Mouse (Mus musculus): ENCODE results near the gene Mylpf.
"Not testable (repeated sequence)": the region's sequence is repeated elsewhere in the genome, so short reads cannot be mapped to it uniquely, and the experiment has no call there.

The Mylpf gene

GRCm38 (mm10) chr7:127208553-127209438 is at the start of gene Mylpf:
TSS of gene Mylpf (plus strand) at chr7:127208890.
- peak; percentile 94 to 97 for DNase-seq (ENCODE audit: low spot score in 2 of 2)

DNA sequence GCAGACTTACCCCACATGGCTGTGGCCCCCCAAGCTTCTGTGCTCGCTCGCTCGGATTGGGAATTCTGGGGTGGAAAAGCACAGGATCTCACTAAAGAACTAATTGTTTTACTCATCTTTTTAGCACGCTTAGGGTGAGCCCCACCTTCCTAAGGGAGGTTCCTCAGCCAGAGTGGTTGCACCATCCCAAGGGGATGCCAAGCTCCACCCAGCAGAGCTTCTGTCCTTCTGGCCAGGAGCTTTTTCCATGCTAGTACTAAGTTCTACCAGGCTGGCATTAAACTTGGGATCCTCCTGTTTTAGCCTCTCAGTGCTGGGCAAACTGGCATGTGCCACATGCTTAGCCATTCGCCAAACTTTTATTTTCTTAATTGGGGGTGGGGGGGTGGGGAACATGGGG is 46.1 kb upstream of the Mylpf start:
- no peak for DNase-seq (ENCODE audit: low spot score in 2 of 2)

GRCm38 (mm10) chr7:127164002-127164401 is 44.7 kb upstream of the Mylpf start:
- no peak for DNase-seq (ENCODE audit: low spot score in 2 of 2)

DNA sequence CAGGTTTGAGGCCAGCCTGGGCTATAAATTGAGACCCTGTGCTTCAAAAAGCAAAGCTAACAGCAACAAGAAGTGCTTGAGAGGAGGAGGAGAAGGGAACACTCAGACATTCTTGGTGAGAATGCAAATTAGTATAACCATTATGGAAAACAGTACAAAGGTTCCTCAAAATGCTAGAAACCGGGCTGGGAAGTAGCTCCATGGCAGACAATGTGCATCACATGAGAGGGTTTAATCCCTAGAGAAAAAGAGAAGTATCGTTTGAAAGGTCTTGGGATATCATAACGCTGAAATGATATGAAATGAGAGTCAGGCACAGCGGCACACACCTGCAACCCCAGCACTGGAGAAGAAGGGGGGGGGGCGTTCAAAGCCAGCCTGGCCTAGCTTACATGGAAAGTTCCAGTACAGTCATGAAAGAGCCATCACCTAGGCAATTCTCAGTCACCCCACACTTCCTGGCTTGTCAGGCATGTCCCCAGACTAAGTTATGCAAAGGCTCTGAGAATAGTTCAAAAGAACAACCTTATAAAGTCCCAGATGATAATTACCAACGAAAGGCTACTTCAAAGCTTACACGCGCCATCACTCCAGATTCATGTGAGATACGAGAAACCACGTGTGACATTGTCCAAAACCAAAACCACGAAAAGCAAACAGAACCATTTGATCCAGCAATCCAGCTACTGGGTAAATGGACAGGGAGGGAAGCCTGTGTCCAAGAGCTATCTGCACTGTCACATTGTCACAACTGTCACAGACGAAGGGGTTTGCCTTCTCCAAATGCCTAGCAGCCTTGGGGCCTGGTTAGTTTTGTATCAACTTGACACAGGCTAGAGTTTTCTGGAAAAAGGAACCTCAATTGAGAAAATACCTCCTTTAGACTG is 42.8 kb upstream of the Mylpf start:
- no peak for DNase-seq (ENCODE audit: low spot score in 2 of 2)

GRCm38 (mm10) chr7:127166501-127166900 is 42.2 kb upstream of the Mylpf start:
- no peak for DNase-seq (ENCODE audit: low spot score in 2 of 2)

GRCm38 (mm10) chr7:127176937-127177336 is 31.8 kb upstream of the Mylpf start:
- no peak for DNase-seq (ENCODE audit: low spot score in 2 of 2)

DNA sequence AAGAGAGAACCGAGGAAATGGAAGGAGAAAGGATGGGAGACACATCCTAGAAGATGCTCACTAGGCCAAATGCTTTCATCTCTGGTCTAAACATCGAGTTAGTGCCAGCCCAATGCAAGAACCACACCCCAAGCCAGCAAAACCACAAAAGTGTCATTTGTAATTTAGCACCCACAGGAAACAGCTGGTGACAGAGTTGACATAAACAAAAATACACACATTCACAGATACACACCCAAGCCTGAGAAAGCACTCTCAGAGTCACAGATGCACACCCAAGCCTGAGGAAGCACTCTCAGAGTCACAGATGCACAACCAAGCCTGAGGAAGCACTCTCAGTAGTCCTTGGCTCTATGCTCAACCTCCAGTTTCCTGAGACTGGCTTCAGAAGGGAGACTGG is 27.9 kb upstream of the Mylpf start:
- DNase-seq (ENCODE audit: low spot score in 2 of 2), result no peak

GRCm38 (mm10) chr7:127181724-127182123 is 27.0 kb upstream of the Mylpf start:
- DNase-seq (ENCODE audit: low spot score in 2 of 2), result not testable (repeated sequence)

DNA sequence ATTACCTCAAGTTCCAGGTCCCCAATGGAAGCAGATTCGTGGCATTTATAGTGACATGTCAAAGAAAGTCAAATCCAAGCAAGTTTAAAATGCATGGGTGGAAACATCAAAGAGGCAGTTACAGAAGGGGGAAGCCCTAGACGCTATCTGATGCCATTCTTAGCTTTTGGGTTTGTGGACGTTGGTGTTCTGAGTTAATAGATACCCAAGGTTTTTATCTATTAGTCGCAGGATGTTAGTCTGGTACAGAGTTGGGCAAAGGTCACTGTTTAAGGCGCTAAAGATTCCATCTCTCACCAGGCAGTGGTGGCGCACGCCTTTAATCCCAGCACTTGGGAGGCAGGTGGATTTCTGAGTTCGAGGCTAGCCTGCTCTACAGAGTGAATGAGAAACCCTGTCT is 25.3 kb upstream of the Mylpf start:
- DNase-seq (ENCODE audit: low spot score in 2 of 2), result no peak

- DNase-seq (ENCODE audit: low spot score in 2 of 2), result peak in 1 of 2 experiments; percentile 28
Measured at GRCm38 (mm10) chr7:127183828-127184227, 24.9 kb upstream of the Mylpf start.

DNA sequence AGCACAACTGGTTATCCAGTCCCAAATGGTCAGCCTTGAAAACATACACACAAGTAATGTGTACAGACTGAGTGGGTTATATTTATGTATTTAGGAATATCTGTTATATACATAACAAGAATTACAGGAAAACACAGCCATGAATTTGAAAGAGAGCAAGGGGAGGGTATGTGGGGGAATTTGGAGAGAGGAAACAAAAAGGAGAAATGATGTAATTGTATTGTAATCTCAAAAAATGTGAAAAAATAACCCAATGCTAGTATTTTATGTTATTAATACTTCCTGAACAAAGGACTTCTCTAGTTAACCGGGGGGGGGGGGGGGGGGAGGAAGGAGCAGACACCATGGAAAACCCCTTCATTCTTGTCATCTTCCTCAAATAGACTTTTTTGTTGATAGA is 24.0 kb upstream of the Mylpf start:
- no peak for DNase-seq (ENCODE audit: low spot score in 2 of 2)

DNA sequence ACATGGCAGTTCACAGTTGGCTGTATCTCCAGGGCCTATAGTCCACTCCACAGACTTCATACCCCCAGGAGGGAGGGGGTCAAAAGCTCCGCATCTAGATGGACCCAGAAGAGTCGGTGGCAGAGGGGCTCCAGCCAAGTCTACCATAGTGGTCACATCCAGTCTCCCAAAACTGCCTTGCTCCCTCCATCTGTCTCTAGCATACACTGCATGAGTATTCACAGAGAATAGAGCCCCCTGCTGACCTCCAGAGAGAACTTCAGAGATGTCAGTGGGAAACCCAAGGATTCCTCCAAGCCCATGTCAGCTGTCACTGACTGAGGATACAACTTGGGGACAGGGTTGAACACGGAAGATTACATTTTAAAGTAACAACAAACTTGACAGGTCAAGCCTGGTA is 23.1 kb upstream of the Mylpf start:
- DNase-seq (ENCODE audit: low spot score in 2 of 2), result peak in 1 of 2 experiments; percentile 32

DNA sequence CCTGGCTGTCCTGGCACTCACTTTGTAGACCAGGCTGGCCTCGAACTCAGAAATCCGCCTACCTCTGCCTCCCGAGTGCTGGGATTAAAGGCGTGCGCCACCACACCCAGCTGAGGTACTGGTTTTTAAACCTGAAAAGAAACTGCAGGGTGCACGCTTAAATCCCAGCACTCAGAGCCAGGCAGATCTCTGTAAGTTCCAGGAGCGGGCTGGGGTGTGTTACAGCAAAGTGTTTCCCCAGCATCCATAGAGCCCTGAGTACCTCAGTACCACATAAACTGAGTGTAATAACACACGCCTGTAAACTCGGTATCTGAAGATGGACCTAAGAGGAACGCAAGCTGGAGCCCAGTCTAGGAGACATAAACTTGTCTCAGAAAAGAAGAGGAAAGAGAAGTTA is 21.3 kb upstream of the Mylpf start:
- DNase-seq (ENCODE audit: low spot score in 2 of 2), result no peak

DNA sequence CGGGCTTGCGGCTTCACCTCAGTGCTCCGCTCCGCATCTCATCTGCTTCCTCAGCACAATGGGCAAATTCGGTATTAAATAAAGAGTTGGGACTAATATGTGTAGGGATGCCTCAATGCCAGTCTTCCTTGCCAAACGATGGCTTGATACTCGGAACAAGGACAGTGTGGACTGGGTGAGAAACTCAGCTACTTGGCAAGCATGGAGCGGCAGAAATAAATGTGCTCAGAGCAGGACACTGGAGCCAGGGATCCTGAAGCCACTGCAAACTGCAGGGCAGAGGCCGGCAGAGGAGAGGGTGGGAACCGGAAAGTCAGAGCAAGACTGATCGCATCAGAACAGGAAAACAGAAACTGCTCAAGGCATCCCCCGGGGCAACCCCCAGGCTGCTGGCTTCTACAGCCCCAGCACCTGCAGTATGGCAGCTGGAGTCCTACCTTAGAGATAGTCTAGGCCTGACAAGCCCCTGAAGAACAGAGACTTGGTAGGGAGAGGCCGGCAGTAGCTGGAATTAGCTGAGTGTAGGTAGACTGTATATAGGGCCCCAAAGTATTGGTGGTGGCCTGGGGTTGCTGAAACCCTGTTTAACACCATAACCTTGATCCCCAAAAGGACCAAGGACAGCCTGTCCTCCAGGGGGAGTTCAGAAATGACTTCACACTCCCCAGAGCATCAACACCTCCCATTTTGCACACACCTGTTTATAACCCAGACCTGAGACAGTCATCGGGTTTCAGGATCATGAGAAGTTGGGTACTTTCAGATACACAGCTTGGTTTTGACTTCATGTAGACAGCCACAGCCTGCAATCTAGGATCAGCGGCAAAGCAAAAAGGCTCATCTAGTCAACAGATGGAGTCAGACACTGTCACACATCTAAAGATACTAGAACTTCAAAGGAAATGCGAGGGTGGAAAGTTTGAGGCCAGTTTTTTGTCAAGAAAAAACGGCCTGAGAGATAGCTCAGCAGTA is 20.1 kb upstream of the Mylpf start:
- peak; percentile 55 to 59 for DNase-seq (ENCODE audit: low spot score in 2 of 2)

DNA sequence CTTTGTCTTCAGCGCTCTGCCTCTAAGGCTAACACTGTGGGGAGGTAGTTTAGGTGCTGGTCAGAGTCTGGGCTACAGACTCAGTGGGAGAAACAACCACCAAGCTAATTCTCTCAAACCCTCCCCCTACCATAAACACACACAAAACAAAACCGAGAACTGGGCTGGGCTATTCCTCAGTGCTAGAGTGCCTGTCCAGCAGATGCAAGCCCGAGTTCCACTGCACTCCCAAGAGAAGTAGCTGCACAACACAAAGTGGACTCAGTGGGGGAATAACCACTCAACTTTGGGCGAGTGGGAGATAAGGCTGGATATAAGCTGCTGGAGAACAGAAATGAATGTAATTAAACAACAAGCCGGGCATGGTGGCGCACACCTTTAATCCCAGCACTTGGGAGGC is 18.0 kb upstream of the Mylpf start:
- DNase-seq (ENCODE audit: low spot score in 2 of 2), result no peak

DNA sequence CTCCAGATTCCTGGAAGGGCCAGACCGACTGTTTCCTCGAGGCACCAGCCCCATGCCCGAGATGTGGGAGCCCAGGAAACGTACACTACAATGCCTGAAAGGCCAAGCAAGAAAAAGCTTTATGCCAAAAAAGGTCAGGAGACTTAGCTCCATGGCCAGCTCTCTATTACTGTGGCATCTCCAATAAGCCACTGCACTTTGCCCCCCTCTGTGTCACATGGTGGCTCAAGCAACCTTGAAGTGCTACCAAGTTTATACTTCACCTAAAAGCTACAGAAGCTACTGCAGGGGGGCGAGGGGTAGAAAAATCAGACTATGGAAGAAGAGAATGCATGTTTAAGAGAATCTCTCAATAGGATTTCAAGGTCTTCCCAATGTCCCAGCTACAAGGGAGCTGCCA is 15.7 kb upstream of the Mylpf start:
- no peak for DNase-seq (ENCODE audit: low spot score in 2 of 2)

DNA sequence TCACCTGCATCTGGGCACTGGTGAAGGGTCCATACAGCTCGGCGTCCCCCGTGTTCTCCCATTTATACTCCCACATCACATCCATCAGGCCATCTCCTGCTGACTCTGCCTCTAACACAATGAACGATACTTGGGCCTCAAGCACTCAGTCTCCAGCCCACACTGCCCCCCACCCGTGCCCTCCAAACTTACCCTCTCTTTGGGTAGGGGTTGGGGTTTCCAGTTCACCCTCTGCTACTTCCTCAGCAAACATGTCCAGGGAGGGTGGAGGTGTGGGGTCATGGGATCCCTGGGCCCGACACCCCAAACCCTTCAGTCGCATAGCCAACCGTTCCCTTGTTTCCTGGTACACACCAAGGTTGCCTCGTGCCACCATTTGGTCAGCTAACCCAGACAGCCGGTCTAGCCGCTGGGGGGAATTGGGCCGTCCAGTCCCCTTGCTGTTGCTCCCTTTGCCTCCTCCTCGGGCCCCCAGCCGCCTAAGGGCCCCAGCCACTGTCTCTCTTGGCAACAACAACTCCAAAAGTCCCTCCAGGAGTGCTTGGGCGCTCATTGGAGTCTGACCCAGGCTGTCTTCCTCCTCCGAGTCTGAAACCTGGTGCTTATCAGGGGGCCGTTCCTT is 14.6 kb upstream of the Mylpf start:
- DNase-seq (ENCODE audit: low spot score in 2 of 2), result no peak

DNA sequence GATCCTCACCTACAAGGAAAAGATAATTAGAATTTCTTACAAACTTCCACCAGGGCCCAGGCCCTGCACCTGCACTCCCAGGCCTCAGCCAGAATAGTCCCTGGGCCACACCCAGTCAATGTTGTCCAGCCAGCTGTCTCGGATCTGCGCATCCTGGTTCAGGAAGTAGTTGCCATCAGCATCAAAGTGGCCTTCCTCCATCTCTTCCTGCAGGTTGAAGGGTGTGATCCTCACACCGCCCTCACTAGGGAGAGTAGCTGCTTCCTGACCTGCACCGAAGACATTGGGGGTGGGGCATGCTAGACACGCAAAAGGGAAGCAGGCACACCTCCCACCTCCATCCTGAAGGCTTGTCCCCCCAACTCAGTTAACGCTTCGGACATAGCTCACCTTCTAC is 14.1 kb upstream of the Mylpf start:
- DNase-seq (ENCODE audit: low spot score in 2 of 2), result no peak

- peak; percentile 93 to 96 for DNase-seq (ENCODE audit: low spot score in 2 of 2)
Measured at GRCm38 (mm10) chr7:127195544-127196295, 13.0 kb upstream of the Mylpf start, which contains the start of gene Cd2bp2. TSS of gene Cd2bp2 (minus strand) at chr7:127196050.

DNA sequence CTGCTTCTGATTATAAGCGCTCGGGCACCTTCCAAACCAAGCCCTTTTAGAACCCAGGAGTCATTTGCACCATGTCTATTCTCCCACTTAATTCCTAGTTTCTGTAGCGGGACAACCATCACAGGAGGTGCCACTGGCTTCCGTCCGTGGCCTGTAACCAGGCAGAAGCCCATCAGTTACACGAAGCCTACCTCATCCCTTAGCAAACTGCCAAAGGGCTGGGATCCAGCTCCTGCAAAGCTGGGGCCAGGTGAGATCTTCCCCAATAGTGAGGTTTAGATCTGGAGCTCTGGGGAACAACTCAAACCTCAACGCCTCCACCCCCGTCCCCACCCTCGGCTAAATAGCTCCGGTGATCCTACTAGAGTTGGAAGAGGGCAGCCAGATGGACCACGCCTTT is 12.2 kb upstream of the Mylpf start:
- no peak for DNase-seq (ENCODE audit: low spot score in 2 of 2)

Measured in thymus, postnatal 10 days (tissue).